Mouse (Mus musculus) liver, embryonic 15.5 days (tissue): ENCODE measurements around the gene Cdkn2aip. TPM values are rescaled to one million over a fixed set of nuclear protein-coding genes. Genes with fewer than 3 reads are reported as not detected.

ENCODE experiments used
- ATAC-seq: fragments of 200-750 bp; cut with Nextera tagmentation; 2 replicates; pipeline ENCODE4 v1.8.0; 2017; ENCODE audit warnings: moderate number of reproducible peaks, mild to moderate bottlenecking, moderate library complexity; ENCODE audit not compliant: insufficient read depth
- H3K27ac ChIP-seq: fragments of 300-500 bp; sonication (generic); replicated peaks from 2 replicates; pipeline ENCODE4 v1.5.1; 2015; ENCODE audit warnings: mild to moderate bottlenecking, inconsistent platforms
- H3K27me3 ChIP-seq: fragments of 300-500 bp; sonication (generic); 2 replicates; pipeline ENCODE4 v1.6.1; 2015; ENCODE audit warnings: mild to moderate bottlenecking, inconsistent platforms
- H3K36me3 ChIP-seq: fragments of 300-500 bp; sonication (generic); replicated peaks from 2 replicates; pipeline ENCODE4 v1.6.1; 2015; ENCODE audit warnings: moderate library complexity, mild to moderate bottlenecking, inconsistent platforms
- H3K4me1 ChIP-seq: fragments of 300-500 bp; sonication (generic); replicated peaks from 2 replicates; pipeline ENCODE4 v1.6.1; 2015; ENCODE audit warnings: inconsistent platforms
- H3K4me2 ChIP-seq: fragments of 300-500 bp; sonication (generic); 2 replicates; pipeline ENCODE4 v1.6.1; 2015; ENCODE audit warnings: moderate library complexity, mild to moderate bottlenecking, inconsistent platforms
- H3K4me3 ChIP-seq: fragments of 300-500 bp; sonication (generic); replicated peaks from 2 replicates; pipeline ENCODE4 v1.5.1; 2015; ENCODE audit warnings: mild to moderate bottlenecking, inconsistent platforms
- H3K9ac ChIP-seq: fragments of 300-500 bp; sonication (generic); 2 replicates; pipeline ENCODE4 v1.6.1; 2015; ENCODE audit warnings: moderate library complexity, mild to moderate bottlenecking, inconsistent platforms
- H3K9me3 ChIP-seq: fragments of 300-500 bp; sonication (generic); replicated peaks from 2 replicates; pipeline ENCODE4 v1.6.1; 2016; ENCODE audit warnings: inconsistent platforms
- WGBS: fragments of 180-500 bp; shearing (Covaris S2); methylation state at CpG from one replicate; pipeline ENCODE4 v1.1.7; 2015; ENCODE audit warnings: mixed read lengths; ENCODE audit not compliant: insufficient replicate concordance; 5-methylcytosine and 5-hydroxymethylcytosine counted together
- polyA plus RNA-seq: library from polyadenylated mRNA; unstranded; fragments of >200 nt; fragmentation: Nextera tagmentation; extraction: Ambion mirVana; gene quantifications from 2 replicates; pipeline ENCODE4 v1.2.1, GENCODE M21; 2015

Gene Cdkn2aip
- polyA plus RNA-seq, 1 experiment from 2014 or later = 12.8 TPM

GRCm38 (mm10) chr8:47742992-47743391 is 29.3 kb upstream of the Cdkn2aip start:
- Histone ChIP-seq H3K9ac (no peak overlapping the region), H3K36me3 (no peaks in the 10 kb centered on the region), H3K4me1 (no peaks in the 10 kb centered on the region), H3K4me3 (no peak overlapping the region), H3K4me2 (no peak overlapping the region), H3K27ac (no peak overlapping the region), H3K9me3 (no peaks in the 10 kb centered on the region), H3K27me3 (no peaks in the 10 kb centered on the region)
- no peak for ATAC-seq
- WGBS = 28% methylated on average over 8 of the region's 8 CpGs

GRCm38 (mm10) chr8:47742372-47742771 is 28.6 kb upstream of the Cdkn2aip start:
- WGBS = 57% methylated on average over 7 of the region's 7 CpGs
- Histone ChIP-seq H3K27me3 (no peaks in the 10 kb centered on the region), H3K36me3 (no peaks in the 10 kb centered on the region), H3K4me1 (no peaks in the 10 kb centered on the region), H3K4me3 (no peak overlapping the region), H3K9me3 (no peaks in the 10 kb centered on the region), H3K9ac (no peak overlapping the region), H3K27ac (no peak overlapping the region), H3K4me2 (no peak overlapping the region)
- no peak for ATAC-seq

GRCm38 (mm10) chr8:47737120-47737519 is 23.4 kb upstream of the Cdkn2aip start:
- no peak overlapping the region for H3K27ac ChIP-seq
- 48% methylated on average over 7 of the region's 7 CpGs for WGBS
- H3K9ac ChIP-seq = no peak overlapping the region
- ATAC-seq = no peak
- H3K4me3 ChIP-seq = no peak overlapping the region
- H3K4me2 ChIP-seq = no peak overlapping the region
- no peaks in the 10 kb centered on the region for H3K4me1 ChIP-seq
- no peaks in the 10 kb centered on the region for H3K9me3 ChIP-seq
- no peaks in the 10 kb centered on the region for H3K36me3 ChIP-seq
- H3K27me3 ChIP-seq = no peaks in the 10 kb centered on the region

GRCm38 (mm10) chr8:47729324-47729723 is 15.6 kb upstream of the Cdkn2aip start:
- Histone ChIP-seq H3K27me3 (no peaks in the 10 kb centered on the region), H3K4me1 (no peaks in the 10 kb centered on the region), H3K4me2 (no peak overlapping the region), H3K9ac (no peak overlapping the region), H3K36me3 (no peaks in the 10 kb centered on the region), H3K9me3 (no peaks in the 10 kb centered on the region), H3K27ac (no peak overlapping the region), H3K4me3 (no peak overlapping the region)
- WGBS = 40% methylated on average over 7 of the region's 7 CpGs
- ATAC-seq = no peak

GRCm38 (mm10) chr8:47726945-47727344 is 13.2 kb upstream of the Cdkn2aip start:
- H3K9ac ChIP-seq = no peak overlapping the region
- 56% methylated on average over 6 of the region's 6 CpGs for WGBS
- H3K27ac ChIP-seq = no peak overlapping the region
- no peaks in the 10 kb centered on the region for H3K36me3 ChIP-seq
- no peaks in the 10 kb centered on the region for H3K27me3 ChIP-seq
- H3K4me3 ChIP-seq = no peak overlapping the region
- no peak for ATAC-seq
- no peak overlapping the region for H3K4me2 ChIP-seq
- H3K9me3 ChIP-seq = no peaks in the 10 kb centered on the region
- no peaks in the 10 kb centered on the region for H3K4me1 ChIP-seq

- H3K9ac ChIP-seq = no peak overlapping the region
- no peak overlapping the region for H3K27ac ChIP-seq
- ATAC-seq = no peak
- H3K27me3 ChIP-seq = no peaks in the 10 kb centered on the region
- H3K9me3 ChIP-seq = no peaks in the 10 kb centered on the region
- no peaks in the 10 kb centered on the region for H3K36me3 ChIP-seq
- H3K4me1 ChIP-seq = no peaks in the 10 kb centered on the region
- no peak overlapping the region for H3K4me2 ChIP-seq
- 58% methylated on average over 4 of the region's 4 CpGs for WGBS
- H3K4me3 ChIP-seq = no peak overlapping the region
Observed at GRCm38 (mm10) chr8:47721609-47722008, 7.9 kb upstream of the Cdkn2aip start.

GRCm38 (mm10) chr8:47718641-47719040 is 4.9 kb upstream of the Cdkn2aip start:
- Histone ChIP-seq H3K27ac (no peak overlapping the region), H3K9me3 (no peaks in the 10 kb centered on the region), H3K9ac (no peak overlapping the region), H3K4me2 (no peak overlapping the region), H3K4me1 (peaks cover 6% of the 10 kb centered on the region), H3K27me3 (no peaks in the 10 kb centered on the region), H3K36me3 (no peaks in the 10 kb centered on the region), H3K4me3 (no peak overlapping the region)
- WGBS = 23% methylated on average over 11 of the region's 11 CpGs
- ATAC-seq = no peak

- Histone ChIP-seq H3K27ac (peak overlapping the region; percentile 96), H3K9ac (peak overlapping the region; percentile 76), H3K4me3 (peak overlapping the region; percentile 76), H3K36me3 (peaks cover 24% of the 10 kb centered on the region), H3K4me1 (peaks cover 19% of the 10 kb centered on the region), H3K27me3 (no peaks in the 10 kb centered on the region), H3K4me2 (peak overlapping the region; percentile 83), H3K9me3 (no peaks in the 10 kb centered on the region)
- ATAC-seq = peak; percentile 22
- under 1% methylated on average over 44 of the region's 44 CpGs for WGBS
Observed at GRCm38 (mm10) chr8:47713171-47713663, 515 bp downstream of the Cdkn2aip start.

- Histone ChIP-seq H3K27me3 (no peaks in the 10 kb centered on the region), H3K4me3 (no peak overlapping the region), H3K36me3 (peaks cover 43% of the 10 kb centered on the region), H3K4me1 (peaks cover 18% of the 10 kb centered on the region), H3K27ac (peak overlapping the region; percentile 69), H3K4me2 (no peak overlapping the region), H3K9ac (no peak overlapping the region), H3K9me3 (no peaks in the 10 kb centered on the region)
- ATAC-seq = peak; percentile 48
- 60% methylated on average over 5 of the region's 5 CpGs for WGBS
Observed at GRCm38 (mm10) chr8:47708106-47708505, 5.6 kb downstream of the Cdkn2aip start.

GRCm38 (mm10) chr8:47706746-47707145 is 7.0 kb downstream of the Cdkn2aip start:
- H3K4me2 ChIP-seq = peak overlapping the region; percentile 13; the same call in 1 of the 2 replicates

GRCm38 (mm10) chr8:47702333-47702732 is 11.4 kb downstream of the Cdkn2aip start:
- Histone ChIP-seq H3K9me3 (no peaks in the 10 kb centered on the region), H3K4me3 (no peak overlapping the region), H3K4me1 (no peaks in the 10 kb centered on the region), H3K4me2 (no peak overlapping the region), H3K36me3 (peaks cover 12% of the 10 kb centered on the region; the same call in 1 of the 2 replicates), H3K9ac (no peak overlapping the region), H3K27ac (no peak overlapping the region), H3K27me3 (no peaks in the 10 kb centered on the region)
- 35% methylated on average over 1 of the region's 1 CpGs for whole genome bisulfite sequencing
- ATAC-seq = no peak

More at GRCm38 (mm10) chr8:47706746-47707145, 7.0 kb downstream of the Cdkn2aip start:
- H3K9me3 ChIP-seq = no peaks in the 10 kb centered on the region
- H3K27me3 ChIP-seq = no peaks in the 10 kb centered on the region
- peaks cover 38% of the 10 kb centered on the region for H3K36me3 ChIP-seq
- ATAC-seq = peak; percentile 69
- H3K4me1 ChIP-seq = peaks cover 12% of the 10 kb centered on the region
- H3K4me3 ChIP-seq = no peak overlapping the region
- peak overlapping the region; percentile 74 for H3K27ac ChIP-seq
- WGBS = 74% methylated on average over 8 of the region's 8 CpGs
- no peak overlapping the region for H3K9ac ChIP-seq

- no peaks in the 10 kb centered on the region for H3K27me3 ChIP-seq
Observed at GRCm38 (mm10) chr8:47697696-47698095, 16.0 kb downstream of the Cdkn2aip start.

More at GRCm38 (mm10) chr8:47697696-47698095, 16.0 kb downstream of the Cdkn2aip start:
- no peak overlapping the region for H3K4me3 ChIP-seq
- no peaks in the 10 kb centered on the region for H3K4me1 ChIP-seq
- no peak overlapping the region for H3K27ac ChIP-seq
- H3K4me2 ChIP-seq = no peak overlapping the region
- WGBS = 55% methylated on average over 1 of the region's 1 CpGs
- no peaks in the 10 kb centered on the region for H3K36me3 ChIP-seq
- no peak overlapping the region for H3K9ac ChIP-seq
- ATAC-seq = no peak
- no peaks in the 10 kb centered on the region for H3K9me3 ChIP-seq
